Mouse (Mus musculus) megakaryocyte, embryonic 14.5 days (primary cell): ENCODE measurements around the gene Ppp3r2.

Experiments
- FLI1 ChIP-seq: IDR thresholded peaks from 2 replicates; pipeline ENCODE4 v1.6.1; 2012; ENCODE audit warnings: low read length, inconsistent platforms, mixed read lengths
- GATA1 ChIP-seq: IDR thresholded peaks from 3 replicates; pipeline ENCODE4 v1.6.1; 2012; ENCODE audit warnings: mixed read lengths, low read length, inconsistent platforms, borderline replicate concordance

DNA sequence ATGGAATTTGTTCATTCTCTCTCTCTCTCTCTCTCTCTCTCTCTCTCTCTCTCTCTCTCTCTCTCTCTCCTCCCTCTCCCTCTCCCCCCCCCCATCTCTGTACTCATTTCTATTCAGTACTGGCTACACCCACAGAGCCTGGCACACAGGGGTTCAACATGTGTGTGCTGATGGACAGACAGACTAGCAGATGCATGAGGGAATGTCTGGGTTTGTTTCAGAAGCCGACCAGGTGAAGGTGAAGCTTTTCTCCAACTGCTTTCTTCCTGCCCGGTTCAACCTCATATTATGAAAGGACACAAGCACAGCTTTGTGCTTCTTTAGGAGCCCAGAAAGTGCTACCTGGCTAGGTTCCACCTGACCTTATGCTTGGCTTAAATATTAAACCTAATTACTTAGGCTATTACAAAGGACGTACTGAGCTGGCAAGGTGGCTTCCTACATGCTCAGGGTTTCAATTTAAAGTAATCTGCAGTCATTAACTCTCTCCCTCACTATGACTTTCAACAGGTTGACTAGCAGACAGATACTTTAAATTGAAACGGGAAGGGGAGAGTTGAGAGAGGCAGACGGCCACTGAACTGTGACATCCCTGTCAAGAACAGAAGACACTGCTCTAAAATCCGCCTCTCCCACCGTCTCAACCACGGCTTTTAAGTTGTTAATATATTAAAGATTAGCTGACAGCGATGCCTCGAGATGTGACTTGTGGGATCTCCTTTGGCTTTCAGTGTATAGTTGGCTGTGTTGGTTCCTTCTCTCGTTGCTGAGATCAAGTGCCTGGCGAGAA, 9.8 kb upstream of the Ppp3r2 start:
- no peak for TF ChIP-seq GATA1
- TF ChIP-seq FLI1 = no peak
